Mouse (Mus musculus) MEL (cell line): ENCODE data around the gene Tomm40l. TPM values are rescaled to one million over a fixed set of nuclear protein-coding genes. Genes with fewer than 3 reads are reported as not detected.

Source experiments
- DNase-seq: peaks from one replicate; pipeline ENCODE4 v3.0.0; 2011; ENCODE audit warnings: low read depth, low spot score
- H3K27ac ChIP-seq: 2 replicates; pipeline ENCODE4 v1.5.1; 2012; ENCODE audit warnings: low read depth, mild to moderate bottlenecking, control low read depth, low read length, moderate library complexity; ENCODE audit not compliant: control insufficient read depth
- H3K27me3 ChIP-seq, 2 experiments: fragments of 150-350 bp in 1 of 2; sonication (generic) in 1 of 2; 2 replicates each; pipeline ENCODE4 v1.6.1; 2012; ENCODE audit warnings: low read length in 2 of 2, mild to moderate bottlenecking in 2 of 2, improper control_type of control experiment in 1 of 2, moderate library complexity in 1 of 2; ENCODE audit not compliant: insufficient read depth in 2 of 2, control insufficient read depth in 1 of 2
- H3K36me3 ChIP-seq, 2 experiments: 2 replicates each; pipeline ENCODE4 v1.6.1; 2012 to 2014; ENCODE audit warnings: low read length in 2 of 2, improper control_type of control experiment in 1 of 2, inconsistent platforms in 1 of 2, mild to moderate bottlenecking in 1 of 2; ENCODE audit not compliant: insufficient read depth in 2 of 2, control insufficient read depth in 1 of 2
- H3K4me1 ChIP-seq, 2 experiments: fragments of 150-350 bp in 1 of 2; sonication (generic) in 1 of 2; 2 replicates each; pipeline ENCODE4 v1.6.1; 2012; ENCODE audit warnings: low read length in 2 of 2, improper control_type of control experiment in 1 of 2, mild to moderate bottlenecking in 1 of 2; ENCODE audit not compliant: insufficient read depth in 2 of 2, control insufficient read depth in 1 of 2
- H3K4me3 ChIP-seq, 2 experiments: fragments of 150-350 bp in 1 of 2; sonication (generic) in 1 of 2; 2 replicates each; pipeline ENCODE4 v1.5.1; 2012; ENCODE audit warnings: low read depth in 2 of 2, low read length in 2 of 2, mild to moderate bottlenecking in 2 of 2, moderate library complexity in 2 of 2, control low read depth in 1 of 2, improper control_type of control experiment in 1 of 2; ENCODE audit not compliant: control insufficient read depth in 1 of 2, insufficient read depth in 1 of 2
- H3K79me2 ChIP-seq: 2 replicates; pipeline ENCODE4 v1.6.1; 2012; ENCODE audit warnings: mild to moderate bottlenecking, low read length, moderate library complexity; ENCODE audit not compliant: control insufficient read depth, poor library complexity, insufficient read depth
- H3K9ac ChIP-seq: 2 replicates; pipeline ENCODE4 v1.6.1; 2012; ENCODE audit warnings: low read depth, mild to moderate bottlenecking, control low read depth, low read length, moderate library complexity; ENCODE audit not compliant: control insufficient read depth, poor library complexity, severe bottlenecking
- H3K9me3 ChIP-seq: fragments of 150-350 bp; sonication (generic); replicated peaks from 2 replicates; pipeline ENCODE4 v1.6.1; 2012; ENCODE audit warnings: mild to moderate bottlenecking, low read length, improper control_type of control experiment, moderate library complexity; ENCODE audit not compliant: insufficient read depth
- BHLHE40 ChIP-seq: IDR thresholded peaks from 2 replicates; pipeline ENCODE4 v1.6.1; 2012; ENCODE audit warnings: low read depth, mild to moderate bottlenecking, inconsistent platforms, low read length, improper control_type of control experiment, borderline replicate concordance
- CHD2 ChIP-seq: IDR thresholded peaks from 2 replicates; pipeline ENCODE4 v1.6.1; 2011; ENCODE audit warnings: low read length, improper control_type of control experiment
- EP300 ChIP-seq, 2 experiments: IDR thresholded peaks; 2 replicates each; pipeline ENCODE4 v1.6.1; 2011; ENCODE audit warnings: improper control_type of control experiment in 2 of 2, low read length in 2 of 2, low read depth in 1 of 2, mild to moderate bottlenecking in 1 of 2
- ETS1 ChIP-seq: IDR thresholded peaks from 2 replicates; pipeline ENCODE4 v1.6.1; 2012; ENCODE audit warnings: low read depth, mild to moderate bottlenecking, inconsistent platforms, low read length, improper control_type of control experiment, moderate library complexity
- GATA1 ChIP-seq: IDR thresholded peaks from 2 replicates; pipeline ENCODE4 v1.6.1; 2011; ENCODE audit warnings: low read depth, low read length, improper control_type of control experiment
- HCFC1 ChIP-seq: IDR thresholded peaks from 2 replicates; pipeline ENCODE4 v1.6.1; 2012; ENCODE audit warnings: low read depth, mild to moderate bottlenecking, inconsistent platforms, low read length, improper control_type of control experiment, moderate library complexity
- JUND ChIP-seq: IDR thresholded peaks from 2 replicates; pipeline ENCODE4 v1.6.1; 2011; ENCODE audit warnings: low read depth, mild to moderate bottlenecking, improper control_type of control experiment, low read length
- MXI1 ChIP-seq: IDR thresholded peaks from 2 replicates; pipeline ENCODE4 v1.6.1; 2011; ENCODE audit warnings: mild to moderate bottlenecking, low read depth, low read length, improper control_type of control experiment
- MYC ChIP-seq: IDR thresholded peaks from 2 replicates; pipeline ENCODE4 v1.6.1; 2011; ENCODE audit warnings: low read depth, mild to moderate bottlenecking, low read length, improper control_type of control experiment, moderate library complexity
- RCOR1 ChIP-seq: IDR thresholded peaks from 2 replicates; pipeline ENCODE4 v1.6.1; 2012; ENCODE audit warnings: low read depth, mild to moderate bottlenecking, inconsistent platforms, low read length, improper control_type of control experiment
- SIN3A ChIP-seq: IDR thresholded peaks from 2 replicates; pipeline ENCODE4 v1.6.1; 2012; ENCODE audit warnings: low read length, improper control_type of control experiment, inconsistent platforms
- TAL1 ChIP-seq: IDR thresholded peaks from 2 replicates; pipeline ENCODE4 v1.6.1; 2012; ENCODE audit warnings: mild to moderate bottlenecking, inconsistent platforms, low read length, moderate library complexity, mixed read lengths
- TCF12 ChIP-seq: IDR thresholded peaks from 2 replicates; pipeline ENCODE4 v1.6.1; 2014; ENCODE audit warnings: low read depth, mild to moderate bottlenecking, inconsistent platforms, low read length, improper control_type of control experiment, moderate library complexity
- ZC3H11A ChIP-seq: IDR thresholded peaks from 2 replicates; pipeline ENCODE4 v1.6.1; 2012; ENCODE audit warnings: low read depth, mild to moderate bottlenecking, inconsistent platforms, low read length, improper control_type of control experiment
- polyA plus RNA-seq, 2 experiments: library from polyadenylated mRNA; stranded (reverse) in 1 of 2; unstranded in 1 of 2; fragments of >175 nt in 1 of 2; fragments of >200 nt in 1 of 2; gene quantifications; 2 replicates each; pipeline versions ENCODE4 v1.2.1 to v1.2.4; 2012; ENCODE audit warnings: low replicate concordance in 2 of 2, low read depth in 1 of 2; ENCODE audit not compliant: insufficient read length in 2 of 2, insufficient read depth in 1 of 2, missing spikeins in 1 of 2
- total RNA-seq: library from RNA; depleted of rRNA; stranded (reverse); fragments of 300-350 nt; gene quantifications from 2 replicates; pipeline ENCODE4 v1.2.3, GENCODE M21; 2012

Gene Tomm40l
- total and polyA plus RNA-seq, 3 experiments = 40.7 to 43.4 TPM; not detected in 1

GRCm38 (mm10) chr1:171268341-171268740, 46.0 kb upstream of the Tomm40l start:
- no peaks in the 10 kb centered on the region; the same call in 1 of the 2 replicates for H3K79me2 ChIP-seq
- no peaks in the 10 kb centered on the region for H3K9me3 ChIP-seq
- H3K27me3 ChIP-seq = no peaks in the 10 kb centered on the region
- DNase-seq = no peak
- H3K4me1 ChIP-seq = peaks cover 17 to 31% of the 10 kb centered on the region in 2 experiments
- H3K36me3 ChIP-seq = peaks cover 0 to 31% of the 10 kb centered on the region in 2 experiments; a peak in 2 of 4 replicates
- no peak overlapping the region for H3K9ac ChIP-seq
- H3K4me3 ChIP-seq = no peak overlapping the region
- no peak overlapping the region for H3K27ac ChIP-seq
- TF ChIP-seq TAL1 (no peak), MXI1 (no peak), HCFC1 (no peak), CHD2 (no peak), SIN3A (no peak), MYC (no peak), ZC3H11A (no peak)

DNA sequence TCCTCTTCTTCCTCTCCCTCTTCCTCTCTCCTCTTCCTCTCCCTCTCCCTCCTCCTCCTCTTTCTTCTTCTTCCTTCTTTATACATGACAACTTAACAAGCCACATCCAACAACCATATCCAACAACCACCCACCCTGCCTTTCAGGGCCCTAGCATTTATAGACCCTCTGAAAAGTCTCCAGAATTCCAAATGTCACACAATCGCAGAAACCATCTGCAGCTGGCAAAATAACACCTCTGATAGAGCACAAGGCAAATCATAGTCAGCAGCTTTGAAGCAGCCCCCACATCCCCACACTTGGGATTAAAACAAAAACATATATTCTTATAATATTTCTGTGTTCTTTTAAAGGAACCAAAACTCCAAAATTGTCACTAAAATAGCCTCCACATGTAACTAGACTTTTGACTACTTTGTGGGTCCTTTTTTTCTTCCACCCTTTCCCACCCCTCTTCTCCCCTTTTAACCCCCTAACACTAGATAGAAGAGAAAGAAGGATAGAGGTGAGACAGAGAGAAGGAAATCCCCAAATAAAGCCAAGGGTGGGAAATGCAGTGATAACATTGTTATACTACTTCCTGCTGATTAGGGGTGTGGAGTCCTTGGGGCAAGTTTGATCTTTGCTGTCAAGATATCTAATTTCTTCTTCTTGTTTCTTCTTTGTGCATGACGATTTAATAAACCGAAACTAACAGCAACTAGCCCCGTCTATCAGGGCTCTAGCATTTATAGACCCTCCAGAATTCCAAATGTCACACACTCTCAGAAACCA, 43.8 kb upstream of the Tomm40l start:
- Histone ChIP-seq H3K27me3 (no peaks in the 10 kb centered on the region), H3K79me2 (no peaks in the 10 kb centered on the region; the same call in 1 of the 2 replicates), H3K36me3 (peaks cover 0 to 18% of the 10 kb centered on the region in 2 experiments; a peak in 2 of 4 replicates), H3K27ac (no peak overlapping the region), H3K4me3 (peak overlapping the region in 1 of 2 experiments; percentile 29; a peak in 3 of 4 replicates)
- DNase-seq = no peak
- TF ChIP-seq TCF12 (peak; percentile 34; the same call in 1 of the 2 replicates), JUND (no peak), EP300 (IDR thresholded peaks at IDR 0.05; ENCODE audit: low read depth in 1 of 2, low read length in 2 of 2) (peak; percentile 66 to 69; a peak in 3 of 4 replicates), RCOR1 (peak; percentile 76), ETS1 (peak; percentile 57; the same call in 1 of the 2 replicates), BHLHE40 (no peak), SIN3A (peak; percentile 45; the same call in 1 of the 2 replicates), GATA1 (peak; percentile 58)
- TF ChIP-seq, all 39 proteins: peak for 6
- Histone ChIP-seq H3K9ac (no peak overlapping the region), H3K9me3 (no peaks in the 10 kb centered on the region), H3K4me1 (peaks cover 9 to 24% of the 10 kb centered on the region in 2 experiments)
